Mouse (Mus musculus): ENCODE results near the gene Htr7.

The Htr7 gene

DNA sequence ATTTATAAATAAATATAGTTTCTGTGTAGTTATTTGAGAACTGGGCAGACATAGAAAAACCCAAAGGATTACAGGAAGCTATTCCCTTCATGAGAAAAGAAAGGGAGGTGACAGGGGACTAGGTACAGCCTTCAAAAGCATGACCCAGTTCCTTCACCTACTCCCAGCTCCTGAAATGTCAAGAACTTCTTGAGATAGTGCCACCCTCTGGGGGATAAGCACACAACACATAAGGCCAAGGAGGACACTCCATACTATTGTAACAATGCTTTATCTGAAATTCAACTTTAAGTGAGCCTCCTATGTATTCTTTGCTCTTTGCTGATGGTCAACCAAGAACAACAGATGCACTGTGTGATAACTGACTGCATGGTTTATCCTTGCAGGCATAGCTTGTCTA, 82.6 kb downstream of the Htr7 start:
- in situ Hi-C loops (cut with MboI, MseI), result no loop called here

DNA sequence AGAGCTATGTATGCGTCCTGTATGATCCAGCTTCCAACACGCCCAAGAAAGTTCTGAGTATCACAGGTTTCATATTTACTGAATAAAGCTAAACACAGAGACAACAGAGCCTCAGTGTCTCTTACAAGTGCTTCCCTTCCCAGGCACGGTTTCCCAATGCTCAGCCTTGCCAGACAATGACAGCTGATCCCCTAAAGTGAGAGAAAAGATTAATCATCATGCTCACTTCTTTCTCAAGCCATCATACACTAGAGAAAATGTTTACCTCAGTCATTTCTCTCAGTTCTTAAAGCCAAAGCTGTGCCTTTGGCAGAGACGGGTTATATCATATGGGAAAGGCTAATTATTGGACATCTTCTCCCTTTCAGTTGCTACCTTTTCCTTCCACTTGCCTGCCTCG, 99.7 kb downstream of the Htr7 start:
- in situ Hi-C loops (cut with MboI, MseI), result no loop called here

DNA sequence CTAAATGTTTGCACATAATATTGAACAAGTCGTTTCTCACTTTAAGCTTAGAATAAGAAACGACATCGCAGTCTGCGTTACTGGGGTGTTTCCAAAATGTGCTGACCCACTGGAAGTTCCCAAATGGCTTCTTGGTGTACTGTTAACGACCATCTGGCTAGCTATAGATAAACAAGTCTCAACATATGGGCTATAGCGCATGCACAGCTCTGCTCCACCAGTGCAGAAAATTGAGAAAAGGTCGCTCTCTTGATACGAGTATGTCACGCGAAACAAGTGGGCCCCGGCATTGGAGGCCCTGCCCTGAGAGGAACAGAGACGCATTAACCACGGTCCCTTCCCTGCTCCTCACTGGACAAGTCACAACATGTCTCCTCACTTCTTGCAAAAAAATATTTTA, 101.6 kb downstream of the Htr7 start:
- in situ Hi-C loops (cut with MboI, MseI), result no loop called here

DNA sequence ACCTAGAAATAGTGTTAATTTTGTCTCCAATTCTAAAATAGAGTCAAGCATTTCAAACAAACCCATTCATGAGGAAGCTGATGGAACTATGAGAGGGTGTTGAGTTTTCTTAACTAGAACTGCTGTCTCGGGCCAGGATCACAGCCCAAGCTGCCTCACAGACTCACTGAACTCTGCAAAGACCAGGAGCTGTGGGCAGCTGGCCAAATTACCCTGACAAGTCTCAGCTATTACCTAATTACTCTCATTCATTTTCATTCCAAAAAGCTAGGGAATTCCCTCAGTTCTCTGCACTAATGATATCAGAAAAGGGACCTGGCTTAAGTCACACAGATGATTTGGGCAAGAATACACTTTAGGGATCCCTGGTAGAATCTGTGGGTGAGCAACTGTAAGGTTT, 107.4 kb downstream of the Htr7 start:
- in situ Hi-C loops (cut with MboI, MseI), result no loop called here

DNA sequence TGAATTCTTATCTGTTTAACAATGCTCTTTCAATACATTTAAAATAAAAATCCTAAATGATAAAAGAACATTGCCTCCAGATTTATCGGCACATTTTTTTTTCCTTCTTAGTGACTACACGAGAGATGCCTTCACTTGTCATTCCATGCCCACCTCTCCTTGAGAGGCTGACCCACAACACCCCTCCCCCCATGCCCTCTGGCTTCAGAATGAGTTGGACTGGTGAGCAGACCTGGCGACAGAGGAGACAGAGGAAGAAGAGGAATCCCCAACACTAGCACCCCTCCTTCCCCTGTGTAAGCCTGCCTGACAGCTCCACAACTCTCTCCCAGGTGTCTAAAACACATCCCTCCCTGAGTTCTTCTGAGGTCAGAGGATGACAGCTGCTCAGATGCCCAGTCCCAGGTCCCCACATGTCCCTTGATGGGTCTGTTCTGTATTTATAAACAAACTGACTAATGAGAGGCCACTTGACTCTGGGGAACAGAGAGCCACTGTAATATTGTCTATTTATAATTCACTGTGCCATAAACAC, 132.3 kb downstream of the Htr7 start:
- in situ Hi-C loops (cut with MboI, MseI), result no loop called here

DNA sequence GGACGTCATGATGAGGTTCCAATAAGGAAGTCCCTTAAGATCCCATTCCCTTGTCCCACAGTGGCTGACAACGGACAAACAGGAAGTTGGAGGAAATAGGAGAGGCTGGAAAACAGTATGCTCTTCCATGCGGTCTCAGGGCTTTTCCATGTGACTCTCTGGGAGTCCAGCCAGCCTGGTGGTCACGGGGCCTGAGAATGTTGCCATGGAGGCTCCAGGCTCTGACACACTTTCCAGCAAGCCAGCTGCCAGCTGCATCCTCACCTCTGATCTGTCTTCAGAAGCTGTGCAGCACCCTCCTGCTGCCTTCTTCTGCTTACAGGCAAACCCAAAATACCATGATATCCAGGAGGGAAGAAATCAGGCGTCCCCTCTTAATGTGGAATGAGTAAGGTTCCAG, 132.9 kb downstream of the Htr7 start:
- in situ Hi-C loops (cut with MboI, MseI), result no loop called here

All from T-helper 2 cell (primary cell).